Comparison of ENCODE assay signal across 10 mouse cellular contexts in the genomic region with DNA sequence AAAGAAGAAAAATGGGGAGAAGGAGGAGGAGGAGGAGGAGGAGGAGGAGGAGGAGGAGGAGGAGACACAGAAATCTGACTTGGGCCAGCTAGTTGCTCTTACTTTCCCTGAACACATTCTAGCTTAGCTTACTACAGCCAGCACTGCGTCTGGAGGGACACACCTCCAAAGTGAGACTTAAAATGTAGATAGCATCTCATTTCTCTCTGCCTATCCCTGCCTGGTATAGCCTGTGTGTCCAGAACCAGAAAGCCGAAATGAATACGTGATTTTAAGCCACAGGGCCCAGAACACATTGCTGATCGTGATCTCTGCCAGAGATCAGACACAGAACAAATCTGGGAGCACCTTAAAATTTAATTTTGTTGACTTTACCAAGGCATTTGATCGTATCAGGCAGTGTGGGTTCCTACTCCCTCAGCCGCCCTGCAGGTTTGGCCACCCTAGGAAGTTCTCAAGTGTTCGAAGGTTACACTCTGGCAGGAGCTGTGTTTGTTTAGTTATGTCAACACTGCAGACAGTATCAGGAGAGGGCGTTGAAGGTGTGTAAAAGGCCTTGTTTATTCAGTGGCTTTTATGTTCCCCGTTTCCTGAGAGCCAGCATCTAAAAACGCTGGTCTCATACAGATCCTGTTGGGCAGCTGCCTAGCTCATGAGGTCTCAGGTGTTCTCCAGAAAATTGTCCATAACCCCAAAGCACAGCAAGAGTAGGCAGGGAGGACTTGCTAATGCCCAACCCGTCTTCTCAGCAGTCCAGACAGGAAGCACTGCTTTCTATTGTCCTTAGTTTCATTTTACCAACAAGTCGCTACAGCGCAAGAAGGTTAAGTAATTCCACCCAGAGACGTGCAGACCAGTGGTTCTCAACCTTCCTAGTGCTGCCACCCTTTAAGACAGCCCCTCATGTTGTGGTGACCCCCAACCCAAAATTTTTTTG. TPM values are rescaled to one million over a fixed set of nuclear protein-coding genes. Genes with fewer than 3 reads are reported as not detected.
A peak's percentile ranks its signal among the peaks of the same experiment; 100 is the strongest.
DNase-seq lines count a peak whose midpoint lies in the region; ATAC-seq and TF ChIP-seq lines count a peak whose summit lies in the region.
"Had no signal": no experiment of that assay in that cellular context is flagged by ENCODE, and none has a peak within 500 bp of the region (broad histone marks: within the 10 kb centered on the region; RNA-seq: fewer than 3 reads in every experiment).

No protein-coding gene starts in this region.

- peak overlapping the region; percentile 3; the same call in 1 of the 2 replicates for H3K4me3 ChIP-seq in gastrocnemius, adult 2 months
- 0 out of 2 replicates have a peak overlapping the region, but pooled peaks have one; percentile 5 for H3K4me3 ChIP-seq in liver, embryonic 16.5 days (ENCODE audit: low read depth, low read length)
- no peak overlapping the region for H3K4me3 ChIP-seq in stomach, embryonic 14.5 days (ENCODE audit: low read depth, low read length)
- no peak overlapping the region for H3K4me3 ChIP-seq in forebrain, embryonic 14.5 days (ENCODE audit: low read depth, low read length)
- H3K4me3 ChIP-seq: left cerebral cortex, adult 2 months had no signal

- H3K4me2 ChIP-seq in liver, embryonic 16.5 days (ENCODE audit: low read depth, low read length), result peak overlapping the region; percentile 31; the same call in 1 of the 2 replicates
- H3K4me2 ChIP-seq in stomach, embryonic 14.5 days (replicated peaks; ENCODE audit: low read depth, low read length), result no peak overlapping the region
- H3K4me2 ChIP-seq in forebrain, embryonic 14.5 days (ENCODE audit: low read length), result no peak overlapping the region

- ATAC-seq in inflammation-experienced regulatory T-cells, adult 6 months, result peak; percentile 28
- ATAC-seq in liver, embryonic 16.5 days (ENCODE audit: low read depth), result peak; percentile 91
- peak; percentile 99 for ATAC-seq in stomach, embryonic 14.5 days (ENCODE audit: insufficient number of reproducible peaks, insufficient read depth, low FRiP score, low read depth)
- no peak for ATAC-seq in forebrain, embryonic 14.5 days

- no peaks in the 10 kb centered on the region for H3K27me3 ChIP-seq in liver, embryonic 16.5 days (ENCODE audit: control insufficient read depth, insufficient read depth, low read depth, low read length)
- H3K27me3 ChIP-seq in stomach, embryonic 14.5 days (ENCODE audit: control insufficient read depth, insufficient read depth, low read length), result no peaks in the 10 kb centered on the region
- H3K27me3 ChIP-seq in forebrain, embryonic 14.5 days (replicated peaks; ENCODE audit: control insufficient read depth, insufficient read depth, low read length), result no peaks in the 10 kb centered on the region

- H3K27ac ChIP-seq in gastrocnemius, adult 2 months, result no peak overlapping the region
- peak overlapping the region; percentile 45 for H3K27ac ChIP-seq in liver, embryonic 16.5 days (ENCODE audit: low read length)
- H3K27ac ChIP-seq in stomach, embryonic 14.5 days (ENCODE audit: low read length), result peak overlapping the region; percentile 72
- no peak overlapping the region for H3K27ac ChIP-seq in forebrain, embryonic 14.5 days (ENCODE audit: low read depth, low read length)
- H3K27ac ChIP-seq: left cerebral cortex, adult 2 months had no signal

- no peaks in the 10 kb centered on the region for H3K36me3 ChIP-seq in liver, embryonic 16.5 days (ENCODE audit: control insufficient read depth, insufficient read depth)
- H3K36me3 ChIP-seq in stomach, embryonic 14.5 days (ENCODE audit: control insufficient read depth, insufficient read depth, low read length), result no peaks in the 10 kb centered on the region
- H3K36me3 ChIP-seq in forebrain, embryonic 14.5 days (ENCODE audit: control insufficient read depth, insufficient read depth, low read length), result no peaks in the 10 kb centered on the region

- DNase-seq in gastrocnemius, adult 2 months, result no peak
- DNase-seq in gastrocnemius, postnatal 25 days, result no peak
- no peak for DNase-seq in forebrain, embryonic 14.5 days (ENCODE audit: low spot score)
- no peak for DNase-seq in right cerebral cortex, postnatal 10 days (ENCODE audit: low spot score in 2 of 2)
- DNase-seq in heart, postnatal 14 days, result no peak
- DNase-seq: gastrocnemius, postnatal 14 days had no signal

- no peak overlapping the region for H3K9ac ChIP-seq in liver, embryonic 16.5 days (ENCODE audit: low read depth, low read length)
- H3K9ac ChIP-seq in stomach, embryonic 14.5 days (replicated peaks; ENCODE audit: low read depth, low read length), result no peak overlapping the region
- H3K9ac ChIP-seq in forebrain, embryonic 14.5 days (ENCODE audit: low read length), result no peak overlapping the region

- no peaks in the 10 kb centered on the region for H3K4me1 ChIP-seq in liver, embryonic 16.5 days (ENCODE audit: control insufficient read depth, low read depth, low read length)
- H3K4me1 ChIP-seq in stomach, embryonic 14.5 days (ENCODE audit: control insufficient read depth, insufficient read depth, low read length), result no peaks in the 10 kb centered on the region
- no peaks in the 10 kb centered on the region for H3K4me1 ChIP-seq in forebrain, embryonic 14.5 days (ENCODE audit: control insufficient read depth, insufficient read depth, low read length)

- WGBS in liver, embryonic 16.5 days (ENCODE audit: insufficient replicate concordance), result 26% methylated on average over 14 of the region's 14 CpGs
- 38% methylated on average over 14 of the region's 14 CpGs for WGBS in stomach, embryonic 14.5 days
- 82% methylated on average over 14 of the region's 14 CpGs for WGBS in forebrain, embryonic 14.5 days

- no peaks in the 10 kb centered on the region for H3K9me3 ChIP-seq in liver, embryonic 16.5 days (replicated peaks; ENCODE audit: control insufficient read depth, low read length)
- H3K9me3 ChIP-seq in stomach, embryonic 14.5 days (ENCODE audit: control insufficient read depth, low read depth, low read length), result no peaks in the 10 kb centered on the region
- no peaks in the 10 kb centered on the region for H3K9me3 ChIP-seq in forebrain, embryonic 14.5 days (replicated peaks; ENCODE audit: control insufficient read depth, low read length)

- intact Hi-C loops in gastrocnemius, adult 2 months (cut with DNase I), result no loop called here
- intact Hi-C loops in heart, postnatal 14 days (cut with DNase I), result no loop called here

- no peak for TF ChIP-seq CTCF in gastrocnemius, adult 2 months (IDR thresholded peaks at IDR 0.05)

RNA-seq across cellular contexts. Expression of gene Kdelc2, which starts 27.3 kb away (rescaled TPM):
- 1 to 10 TPM; 4.2 to 5.4 TPM for total RNA-seq in gastrocnemius, adult 2 months (2021)
- 1 to 10 TPM; 5.4 to 5.7 TPM for total RNA-seq in gastrocnemius, postnatal 25 days (2021)
- 1 to 10 TPM; 1.6 to 2.2 (median 2.1) TPM for polyA plus RNA-seq in inflammation-experienced regulatory T-cells, adult 6 months (2017; shearing (Covaris generic))
- 4.1 and 4.2 TPM in 2 replicates for polyA plus RNA-seq in liver, embryonic 16.5 days (2015; fragmentation: Nextera tagmentation; extraction: Ambion mirVana)
- 29.5 and 34.3 TPM in 2 replicates for polyA plus RNA-seq in stomach, embryonic 14.5 days (2014; fragmentation: Nextera tagmentation; extraction: Ambion mirVana)
- polyA plus RNA-seq in forebrain, embryonic 14.5 days (2014; fragmentation: Nextera tagmentation; extraction: Ambion mirVana), result 3.3 and 5.1 TPM in 2 replicates
- total RNA-seq in heart, postnatal 14 days (2021), result 10 to 100 TPM; 10.9 to 12.3 TPM

RNA-seq across cellular contexts. Expression of gene 4930550C14Rik, which starts 45.6 kb away (rescaled TPM):
- under 1 TPM in 1 of 2 experiments, not detected in 1; 0.39 TPM for total RNA-seq in gastrocnemius, adult 2 months (2021)
- total RNA-seq in gastrocnemius, postnatal 25 days (2021), result not detected
- under 1 TPM; 0.78 to 0.95 (median 0.81) TPM for polyA plus RNA-seq in inflammation-experienced regulatory T-cells, adult 6 months (2017; shearing (Covaris generic))
- polyA plus RNA-seq in liver, embryonic 16.5 days (2015; fragmentation: Nextera tagmentation; extraction: Ambion mirVana), result 0.40 and 0.55 TPM in 2 replicates
- 0.61 and 1.0 TPM in 2 replicates for polyA plus RNA-seq in stomach, embryonic 14.5 days (2014; fragmentation: Nextera tagmentation; extraction: Ambion mirVana)
- 0.17 and 0.57 TPM in 2 replicates for polyA plus RNA-seq in forebrain, embryonic 14.5 days (2014; fragmentation: Nextera tagmentation; extraction: Ambion mirVana)
- total RNA-seq in heart, postnatal 14 days (2021), result under 1 TPM; 0.36 to 0.41 TPM

RNA-seq across cellular contexts. Expression of gene Exph5, which starts 55.0 kb away (rescaled TPM):
- 1 to 10 TPM in 1 of 2 experiments, under 1 TPM in 1; 0.67 to 1.6 TPM for total RNA-seq in gastrocnemius, adult 2 months (2021)
- under 1 TPM; 0.54 to 0.95 TPM for total RNA-seq in gastrocnemius, postnatal 25 days (2021)
- under 1 TPM; 0.39 to 0.95 (median 0.84) TPM for polyA plus RNA-seq in inflammation-experienced regulatory T-cells, adult 6 months (2017; shearing (Covaris generic))
- polyA plus RNA-seq in liver, embryonic 16.5 days (2015; fragmentation: Nextera tagmentation; extraction: Ambion mirVana), result 0.50 and 0.51 TPM in 2 replicates
- 14.7 and 15.5 TPM in 2 replicates for polyA plus RNA-seq in stomach, embryonic 14.5 days (2014; fragmentation: Nextera tagmentation; extraction: Ambion mirVana)
- 0.05 and 0.19 TPM in 2 replicates for polyA plus RNA-seq in forebrain, embryonic 14.5 days (2014; fragmentation: Nextera tagmentation; extraction: Ambion mirVana)
- under 1 TPM; 0.22 to 0.34 TPM for total RNA-seq in heart, postnatal 14 days (2021)

Comparison
In these comparisons a context has a peak if more than half of its experiments do, and no peak if none do; other contexts are left out.
1. H3K27ac ChIP-seq: peak in liver, embryonic 16.5 days (single experiment) and stomach, embryonic 14.5 days (single experiment); none in gastrocnemius, adult 2 months (single experiment) and forebrain, embryonic 14.5 days (single experiment).
2. H3K4me3 ChIP-seq: peak in gastrocnemius, adult 2 months (single experiment) and liver, embryonic 16.5 days (single experiment); none in stomach, embryonic 14.5 days (single experiment) and forebrain, embryonic 14.5 days (single experiment).